Mouse (Mus musculus): ENCODE measurements at regions not wholly inside any gene's neighbourhood (a gene's known extent, or its start where the extent isn't known, plus 50 kb on each side); places are given as distances from the start of the nearest gene placed in this dataset.

- TF ChIP-seq CTCF (IDR thresholded peaks at IDR 0.05; ENCODE audit: control insufficient read depth, insufficient read depth, insufficient replicate concordance, low read depth, low read length) (no peak), POLR2A (IDR thresholded peaks at IDR 0.05; ENCODE audit: control insufficient read depth, low read depth, low read length) (no peak)
These were observed 63.6 kb upstream of the Trpm1 start for GRCm38 (mm10) chr7:64090067-64090466.

Data from testis, adult 2 months (tissue).